Mouse (Mus musculus): Measurements from ENCODE around the gene Pax3. TPM values are rescaled to one million over a fixed set of nuclear protein-coding genes. Genes with fewer than 3 reads are reported as not detected.

Pax3 gene
- total RNA-seq, 2 experiments from 2014 or later, result not detected

- intact Hi-C loops (cut with DNase I), result loop anchor here (5.0 kb wide), 2 partner anchors 52 to 72 kb away; no protein-coding TSS in a partner anchor
Measured at GRCm38 (mm10) chr1:78140505-78141303, 56.2 kb downstream of the Pax3 start.

GRCm38 (mm10) chr1:78139287-78139686, 57.6 kb downstream of the Pax3 start:
- no peak for DNase-seq (ENCODE audit: extremely low spot score in 1 of 2, low spot score in 2 of 2)
- intact Hi-C loops (cut with DNase I), result no loop called here

More at GRCm38 (mm10) chr1:78140505-78141303, 56.2 kb downstream of the Pax3 start:
- no peak for DNase-seq (ENCODE audit: extremely low spot score in 1 of 2, low spot score in 2 of 2)

GRCm38 (mm10) chr1:78129267-78129666, 67.7 kb downstream of the Pax3 start:
- no peak for DNase-seq (ENCODE audit: extremely low spot score in 1 of 2, low spot score in 2 of 2)
- intact Hi-C loops (cut with DNase I), result no loop called here

DNA sequence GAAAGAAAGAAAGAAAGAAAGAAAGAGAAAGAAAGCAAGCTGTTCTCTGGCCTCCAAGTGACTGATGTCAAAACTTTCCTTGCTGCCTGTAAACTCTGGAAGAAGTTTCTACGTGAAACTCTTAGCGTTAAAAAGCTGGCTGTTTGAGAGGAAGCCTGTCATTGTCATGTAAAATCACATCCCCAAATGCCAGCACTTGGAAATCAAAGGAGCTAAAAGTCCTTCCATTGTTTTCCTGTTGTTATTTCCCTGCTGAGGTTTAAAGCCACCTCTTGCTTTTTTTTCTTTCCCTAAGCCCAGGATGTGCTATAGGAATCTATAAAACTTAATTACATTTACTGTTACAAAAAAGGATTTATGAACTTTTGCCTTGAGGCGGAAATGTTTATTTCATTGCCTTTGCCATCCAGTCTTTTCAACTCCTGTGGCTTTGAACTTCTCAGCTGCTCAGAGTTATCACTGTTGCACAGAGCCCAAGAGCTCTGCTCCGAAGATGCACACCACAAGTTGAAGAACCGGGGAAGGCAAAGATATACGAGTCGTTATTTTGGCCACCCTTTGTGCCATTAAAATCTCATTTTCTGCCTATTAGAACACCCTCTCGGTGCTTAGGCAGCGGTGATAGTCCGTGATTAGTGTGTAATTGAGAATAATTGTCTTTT, 76.9 kb downstream of the Pax3 start:
- intact Hi-C loops (cut with DNase I), result no loop called here
- DNase-seq (ENCODE audit: extremely low spot score in 1 of 2, low spot score in 2 of 2), result no peak

DNA sequence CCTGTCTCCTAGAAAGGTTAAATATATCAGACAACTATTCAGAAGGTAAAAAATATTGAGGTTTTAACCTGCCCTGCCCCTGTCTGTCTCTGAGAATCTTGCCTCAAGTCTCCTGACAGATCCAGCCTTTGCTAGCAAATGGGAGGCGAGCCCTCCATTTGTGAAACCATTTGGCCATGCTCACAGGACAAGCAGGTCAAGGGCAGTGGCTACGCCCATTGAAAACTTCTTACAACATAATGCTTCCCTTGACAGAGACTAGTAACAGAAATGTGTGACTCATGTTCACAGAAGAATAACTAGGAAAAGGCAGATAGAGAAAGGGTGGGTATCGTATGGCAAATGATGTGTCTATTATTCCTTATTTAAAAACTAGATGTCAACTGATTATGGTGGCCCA, 80.9 kb downstream of the Pax3 start:
- DNase-seq (ENCODE audit: extremely low spot score in 1 of 2, low spot score in 2 of 2), result no peak
- intact Hi-C loops (cut with DNase I), result no loop called here

GRCm38 (mm10) chr1:78110311-78110710, 86.6 kb downstream of the Pax3 start:
- intact Hi-C loops (cut with DNase I), result no loop called here
- no peak for DNase-seq (ENCODE audit: extremely low spot score in 1 of 2, low spot score in 2 of 2)

DNA sequence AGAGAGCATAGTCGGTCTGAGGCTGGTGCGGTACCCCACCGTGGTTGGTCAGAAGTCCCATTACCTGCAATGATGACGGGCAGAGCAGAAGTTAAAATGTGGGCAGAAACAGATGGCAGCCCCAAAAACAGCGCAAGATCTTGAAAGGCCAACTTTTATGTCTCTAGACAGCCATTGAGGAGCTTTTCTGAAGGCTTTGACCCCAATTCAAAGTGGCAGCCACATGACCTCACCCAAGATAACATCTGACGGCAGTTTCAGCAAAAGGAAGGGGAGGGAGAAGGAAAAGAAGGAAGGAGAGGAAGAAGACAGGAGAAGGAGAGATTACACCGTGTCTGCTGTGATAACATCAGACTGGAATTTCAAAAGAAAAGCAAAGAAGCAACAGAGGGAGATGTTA, 93.4 kb downstream of the Pax3 start:
- DNase-seq (ENCODE audit: extremely low spot score in 1 of 2, low spot score in 2 of 2), result no peak
- intact Hi-C loops (cut with DNase I), result no loop called here

- intact Hi-C loops (cut with DNase I), result no loop called here
- DNase-seq (ENCODE audit: extremely low spot score in 1 of 2, low spot score in 2 of 2), result no peak
Measured at GRCm38 (mm10) chr1:78093619-78094018, 103.3 kb downstream of the Pax3 start.

DNA sequence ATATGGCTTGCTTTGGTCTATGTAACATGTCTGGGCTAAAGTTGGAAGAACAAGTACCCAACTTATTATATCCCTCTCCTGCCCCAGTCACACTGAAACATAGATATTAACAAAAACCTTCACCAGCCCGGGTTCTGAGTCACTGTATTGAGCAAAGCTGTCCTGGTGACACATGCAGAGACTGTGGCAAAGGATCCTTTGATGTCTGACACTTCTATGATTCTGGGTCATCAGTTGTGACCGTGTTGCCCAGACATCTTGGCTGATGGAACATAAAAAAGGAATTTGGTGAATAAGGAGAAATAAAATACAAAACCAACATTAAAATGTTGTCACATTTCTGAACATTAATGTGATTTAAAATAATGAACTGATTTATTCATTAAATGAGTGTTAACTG, 108.3 kb downstream of the Pax3 start:
- no peak for DNase-seq (ENCODE audit: extremely low spot score in 1 of 2, low spot score in 2 of 2)
- intact Hi-C loops (cut with DNase I), result no loop called here

GRCm38 (mm10) chr1:78081761-78082160, 115.2 kb downstream of the Pax3 start:
- DNase-seq (ENCODE audit: extremely low spot score in 1 of 2, low spot score in 2 of 2), result no peak
- intact Hi-C loops (cut with DNase I), result no loop called here

DNA sequence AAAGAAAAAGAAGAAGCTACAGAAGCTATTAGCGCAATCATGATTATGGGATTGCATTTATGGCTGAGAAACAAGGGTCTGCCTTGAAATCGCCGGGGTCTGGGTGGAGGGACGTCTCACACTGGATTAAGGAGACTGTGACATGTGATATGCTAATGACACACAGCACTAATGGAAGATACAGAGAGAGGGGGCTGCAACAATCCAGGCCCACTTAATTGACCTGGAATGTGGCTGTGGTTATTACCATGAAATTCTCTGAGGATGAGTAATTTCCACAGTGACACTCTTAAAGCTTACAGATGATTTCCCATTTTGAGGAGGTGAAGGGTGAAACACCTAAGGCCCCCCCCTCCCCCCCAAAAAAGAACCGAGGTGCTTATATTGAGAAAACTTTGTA, 136.1 kb downstream of the Pax3 start:
- DNase-seq (ENCODE audit: extremely low spot score in 1 of 2, low spot score in 2 of 2), result no peak
- intact Hi-C loops (cut with DNase I), result no loop called here

- intact Hi-C loops (cut with DNase I), result no loop called here
- no peak for DNase-seq (ENCODE audit: extremely low spot score in 1 of 2, low spot score in 2 of 2)
Measured at GRCm38 (mm10) chr1:78057939-78058338, 139.0 kb downstream of the Pax3 start.

DNA sequence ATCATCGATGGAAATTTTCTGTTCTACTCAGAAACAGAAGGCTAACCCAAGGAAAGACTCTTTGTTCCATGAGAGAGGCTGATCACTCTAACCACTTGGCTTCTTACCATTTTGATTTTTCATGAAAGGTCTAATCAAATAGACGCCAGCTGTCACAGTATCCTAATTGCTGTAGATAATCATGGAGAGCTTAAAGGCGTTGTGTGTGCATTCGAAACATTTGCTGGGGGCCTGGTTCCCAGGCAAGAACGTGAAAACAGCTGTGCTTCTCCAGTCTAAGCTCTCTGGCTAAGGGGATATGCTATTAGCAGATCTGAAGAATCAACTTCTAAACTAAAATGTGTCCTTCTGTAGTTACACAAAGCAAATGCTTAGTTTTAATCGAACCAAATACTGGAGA, 143.3 kb downstream of the Pax3 start:
- DNase-seq (ENCODE audit: extremely low spot score in 1 of 2, low spot score in 2 of 2), result no peak
- intact Hi-C loops (cut with DNase I), result no loop called here

Other genes starting within 250 kb of the Pax3 start
- gene Sgpp2, start 113.2 kb upstream of the Pax3 start, total RNA-seq (2021), result 1 to 10 TPM; 1.9 to 2.3 TPM